Mouse (Mus musculus): Measurements from ENCODE around the gene Cdc42bpb.

The Cdc42bpb gene

GRCm38 (mm10) chr12:111301322-111302017 lies 76.0 kb downstream of the Cdc42bpb start:
- no peak for DNase-seq (ENCODE audit: low read depth in 1 of 2, low spot score in 2 of 2)

GRCm38 (mm10) chr12:111293025-111293424 lies 84.5 kb downstream of the Cdc42bpb start:
- DNase-seq (ENCODE audit: low read depth in 1 of 2, low spot score in 2 of 2): no peak

- DNase-seq (ENCODE audit: low read depth in 1 of 2, low spot score in 2 of 2): no peak
Measured at GRCm38 (mm10) chr12:111284532-111284931, 93.0 kb downstream of the Cdc42bpb start.

GRCm38 (mm10) chr12:111283573-111283972 lies 93.9 kb downstream of the Cdc42bpb start:
- DNase-seq (ENCODE audit: low read depth in 1 of 2, low spot score in 2 of 2): no peak

GRCm38 (mm10) chr12:111276371-111276770 lies 101.1 kb downstream of the Cdc42bpb start:
- DNase-seq (ENCODE audit: low read depth in 1 of 2, low spot score in 2 of 2): no peak

GRCm38 (mm10) chr12:111275150-111275841 lies 102.2 kb downstream of the Cdc42bpb start:
- DNase-seq (ENCODE audit: low read depth in 1 of 2, low spot score in 2 of 2): no peak

GRCm38 (mm10) chr12:111274447-111275149 lies 102.9 kb downstream of the Cdc42bpb start:
- DNase-seq (ENCODE audit: low read depth in 1 of 2, low spot score in 2 of 2): no peak

GRCm38 (mm10) chr12:111274006-111274405 lies 103.5 kb downstream of the Cdc42bpb start:
- DNase-seq (ENCODE audit: low read depth in 1 of 2, low spot score in 2 of 2): no peak

GRCm38 (mm10) chr12:111272420-111272819 lies 105.1 kb downstream of the Cdc42bpb start:
- peak; percentile 39 to 56 for DNase-seq (ENCODE audit: low read depth in 1 of 2, low spot score in 2 of 2)

GRCm38 (mm10) chr12:111271966-111272365 lies 105.6 kb downstream of the Cdc42bpb start:
- no peak for DNase-seq (ENCODE audit: low read depth in 1 of 2, low spot score in 2 of 2)

GRCm38 (mm10) chr12:111271406-111271805 lies 106.1 kb downstream of the Cdc42bpb start:
- no peak for DNase-seq (ENCODE audit: low read depth in 1 of 2, low spot score in 2 of 2)

- no peak for DNase-seq (ENCODE audit: low read depth in 1 of 2, low spot score in 2 of 2)
Measured at GRCm38 (mm10) chr12:111270629-111271277, 106.8 kb downstream of the Cdc42bpb start, which contains the start of gene Amn. Gene Amn (plus strand): TSS chr12:111271095.

- no peak for DNase-seq (ENCODE audit: low read depth in 1 of 2, low spot score in 2 of 2)
Measured at GRCm38 (mm10) chr12:111267673-111268325, 109.7 kb downstream of the Cdc42bpb start.

GRCm38 (mm10) chr12:111266592-111266991 lies 110.9 kb downstream of the Cdc42bpb start:
- DNase-seq (ENCODE audit: low read depth in 1 of 2, low spot score in 2 of 2): no peak

- DNase-seq (ENCODE audit: low read depth in 1 of 2, low spot score in 2 of 2): no peak
Measured at GRCm38 (mm10) chr12:111265212-111265611, 112.3 kb downstream of the Cdc42bpb start.

- DNase-seq (ENCODE audit: low read depth in 1 of 2, low spot score in 2 of 2): no peak
Measured at GRCm38 (mm10) chr12:111263650-111264049, 113.9 kb downstream of the Cdc42bpb start.

- no peak for DNase-seq (ENCODE audit: low read depth in 1 of 2, low spot score in 2 of 2)
Measured at GRCm38 (mm10) chr12:111251227-111251626, 126.3 kb downstream of the Cdc42bpb start.

GRCm38 (mm10) chr12:111250116-111250515 lies 127.4 kb downstream of the Cdc42bpb start:
- DNase-seq (ENCODE audit: low read depth in 1 of 2, low spot score in 2 of 2): no peak

GRCm38 (mm10) chr12:111249095-111249494 lies 128.4 kb downstream of the Cdc42bpb start:
- DNase-seq (ENCODE audit: low read depth in 1 of 2, low spot score in 2 of 2): no peak

- no peak for DNase-seq (ENCODE audit: low read depth in 1 of 2, low spot score in 2 of 2)
Measured at GRCm38 (mm10) chr12:111246808-111247464, 130.6 kb downstream of the Cdc42bpb start.
